Mouse (Mus musculus) limb, embryonic 15.5 days (tissue): ENCODE measurements at regions not wholly inside any gene's neighbourhood (a gene's known extent, or its start where the extent isn't known, plus 50 kb on each side); places are given as distances from the start of the nearest gene placed in this dataset.

ENCODE experiments used
- ATAC-seq: fragments of 200-750 bp; cut with Nextera tagmentation; 2 replicates; pipeline ENCODE4 v1.8.0; 2017; ENCODE audit warnings: low read depth, moderate TSS enrichment; ENCODE audit not compliant: insufficient number of reproducible peaks, low FRiP score, low TSS enrichment
- H3K27ac ChIP-seq: fragments of 300-500 bp; sonication (generic); 2 replicates; pipeline ENCODE4 v1.5.1; 2015; ENCODE audit warnings: moderate library complexity, mild to moderate bottlenecking, inconsistent platforms
- H3K27me3 ChIP-seq: fragments of 300-500 bp; sonication (generic); 2 replicates; pipeline ENCODE4 v1.6.1; 2015; ENCODE audit warnings: inconsistent platforms
- H3K36me3 ChIP-seq: fragments of 300-500 bp; sonication (generic); 2 replicates; pipeline ENCODE4 v1.6.1; 2015; ENCODE audit warnings: inconsistent platforms
- H3K4me1 ChIP-seq: fragments of 300-500 bp; sonication (generic); 2 replicates; pipeline ENCODE4 v1.6.1; 2015; ENCODE audit warnings: inconsistent platforms
- H3K4me2 ChIP-seq: fragments of 300-500 bp; sonication (generic); 2 replicates; pipeline ENCODE4 v1.6.1; 2015; ENCODE audit warnings: mild to moderate bottlenecking, inconsistent platforms
- H3K4me3 ChIP-seq: fragments of 300-500 bp; sonication (generic); 2 replicates; pipeline ENCODE4 v1.5.1; 2015; ENCODE audit warnings: mild to moderate bottlenecking, inconsistent platforms
- H3K9ac ChIP-seq: fragments of 300-500 bp; sonication (generic); 2 replicates; pipeline ENCODE4 v1.6.1; 2015; ENCODE audit warnings: inconsistent platforms
- H3K9me3 ChIP-seq: fragments of 300-500 bp; sonication (generic); 2 replicates; pipeline ENCODE4 v1.6.1; 2016; ENCODE audit warnings: inconsistent platforms
- WGBS: fragments of 180-500 bp; shearing (Covaris S2); methylation state at CpG from one replicate; pipeline ENCODE4 v1.1.7; 2015; 5-methylcytosine and 5-hydroxymethylcytosine counted together

GRCm38 (mm10) chr4:101336811-101337210 is 71.7 kb upstream of the Jak1 start:
- ATAC-seq = no peak
- Histone ChIP-seq H3K9ac (no peak overlapping the region), H3K4me2 (no peak overlapping the region), H3K4me1 (no peaks in the 10 kb centered on the region), H3K4me3 (no peak overlapping the region), H3K27me3 (no peaks in the 10 kb centered on the region), H3K27ac (no peak overlapping the region), H3K9me3 (no peaks in the 10 kb centered on the region), H3K36me3 (no peaks in the 10 kb centered on the region)
- 43% methylated on average over 4 of the region's 4 CpGs for WGBS

GRCm38 (mm10) chr4:101336371-101336770 is 71.3 kb upstream of the Jak1 start:
- ATAC-seq = no peak
- Histone ChIP-seq H3K36me3 (no peaks in the 10 kb centered on the region), H3K4me3 (no peak overlapping the region), H3K27ac (no peak overlapping the region), H3K4me2 (no peak overlapping the region), H3K9me3 (no peaks in the 10 kb centered on the region), H3K27me3 (no peaks in the 10 kb centered on the region), H3K4me1 (no peaks in the 10 kb centered on the region), H3K9ac (no peak overlapping the region)

- H3K9ac ChIP-seq = no peak overlapping the region
- no peaks in the 10 kb centered on the region for H3K27me3 ChIP-seq
- no peak overlapping the region for H3K27ac ChIP-seq
- no peaks in the 10 kb centered on the region for H3K4me1 ChIP-seq
- H3K4me2 ChIP-seq = no peak overlapping the region
- H3K4me3 ChIP-seq = no peak overlapping the region
- H3K9me3 ChIP-seq = no peaks in the 10 kb centered on the region
- no peak for ATAC-seq
- 92% methylated on average over 10 of the region's 10 CpGs for WGBS
- no peaks in the 10 kb centered on the region for H3K36me3 ChIP-seq
Measured at GRCm38 (mm10) chr4:101333868-101334267, 68.8 kb upstream of the Jak1 start.

GRCm38 (mm10) chr4:101333036-101333435 is 68.0 kb upstream of the Jak1 start:
- no peak overlapping the region for H3K4me2 ChIP-seq
- H3K9me3 ChIP-seq = no peaks in the 10 kb centered on the region
- H3K9ac ChIP-seq = no peak overlapping the region
- H3K27me3 ChIP-seq = no peaks in the 10 kb centered on the region
- H3K36me3 ChIP-seq = no peaks in the 10 kb centered on the region
- no peak overlapping the region for H3K4me3 ChIP-seq
- 31% methylated on average over 3 of the region's 3 CpGs for WGBS
- H3K4me1 ChIP-seq = no peaks in the 10 kb centered on the region
- no peak for ATAC-seq
- H3K27ac ChIP-seq = no peak overlapping the region

- Histone ChIP-seq H3K27ac (no peak overlapping the region), H3K4me2 (no peak overlapping the region), H3K27me3 (no peaks in the 10 kb centered on the region), H3K4me3 (no peak overlapping the region), H3K9me3 (no peaks in the 10 kb centered on the region), H3K4me1 (no peaks in the 10 kb centered on the region), H3K36me3 (no peaks in the 10 kb centered on the region), H3K9ac (no peak overlapping the region)
- ATAC-seq = no peak
- WGBS = 81% methylated on average over 4 of the region's 4 CpGs
Measured at GRCm38 (mm10) chr4:101331231-101331630, 66.1 kb upstream of the Jak1 start.

- H3K4me1 ChIP-seq = no peaks in the 10 kb centered on the region
- no peak overlapping the region for H3K4me2 ChIP-seq
- no peak overlapping the region for H3K9ac ChIP-seq
- no peaks in the 10 kb centered on the region for H3K36me3 ChIP-seq
- no peak overlapping the region for H3K4me3 ChIP-seq
- H3K27me3 ChIP-seq = no peaks in the 10 kb centered on the region
- no peak for ATAC-seq
- H3K9me3 ChIP-seq = no peaks in the 10 kb centered on the region
- H3K27ac ChIP-seq = no peak overlapping the region
- WGBS = 79% methylated on average over 7 of the region's 7 CpGs
Measured at GRCm38 (mm10) chr4:101329060-101329459, 64.0 kb upstream of the Jak1 start.

GRCm38 (mm10) chr4:101326067-101326466 is 61.0 kb upstream of the Jak1 start:
- Histone ChIP-seq H3K4me1 (no peaks in the 10 kb centered on the region), H3K27ac (no peak overlapping the region), H3K4me2 (no peak overlapping the region), H3K9ac (no peak overlapping the region), H3K27me3 (no peaks in the 10 kb centered on the region), H3K36me3 (no peaks in the 10 kb centered on the region), H3K9me3 (no peaks in the 10 kb centered on the region), H3K4me3 (no peak overlapping the region)
- 75% methylated on average over 3 of the region's 3 CpGs for WGBS
- no peak for ATAC-seq

GRCm38 (mm10) chr4:101321731-101322130 is 56.6 kb upstream of the Jak1 start:
- Histone ChIP-seq H3K9ac (no peak overlapping the region), H3K27ac (no peak overlapping the region), H3K9me3 (no peaks in the 10 kb centered on the region), H3K4me3 (no peak overlapping the region), H3K4me2 (no peak overlapping the region), H3K27me3 (no peaks in the 10 kb centered on the region), H3K36me3 (no peaks in the 10 kb centered on the region), H3K4me1 (no peaks in the 10 kb centered on the region)
- no peak for ATAC-seq
- WGBS = 68% methylated on average over 2 of the region's 2 CpGs

GRCm38 (mm10) chr4:101320587-101320986 is 55.5 kb upstream of the Jak1 start:
- ATAC-seq = no peak
- Histone ChIP-seq H3K27me3 (no peaks in the 10 kb centered on the region), H3K36me3 (no peaks in the 10 kb centered on the region), H3K27ac (no peak overlapping the region), H3K9ac (no peak overlapping the region), H3K9me3 (no peaks in the 10 kb centered on the region), H3K4me3 (no peak overlapping the region), H3K4me1 (no peaks in the 10 kb centered on the region), H3K4me2 (no peak overlapping the region)
- 69% methylated on average over 2 of the region's 2 CpGs for WGBS

GRCm38 (mm10) chr4:101319681-101320220 is 54.7 kb upstream of the Jak1 start:
- no peak overlapping the region for H3K4me3 ChIP-seq
- WGBS = 76% methylated on average over 4 of the region's 4 CpGs
- ATAC-seq = no peak
- no peaks in the 10 kb centered on the region for H3K27me3 ChIP-seq
- no peaks in the 10 kb centered on the region for H3K9me3 ChIP-seq
- no peaks in the 10 kb centered on the region for H3K36me3 ChIP-seq
- no peak overlapping the region for H3K27ac ChIP-seq
- H3K4me2 ChIP-seq = no peak overlapping the region
- no peak overlapping the region for H3K9ac ChIP-seq
- no peaks in the 10 kb centered on the region for H3K4me1 ChIP-seq

- Histone ChIP-seq H3K9ac (no peak overlapping the region), H3K27ac (no peak overlapping the region), H3K27me3 (no peaks in the 10 kb centered on the region), H3K36me3 (no peaks in the 10 kb centered on the region), H3K9me3 (no peaks in the 10 kb centered on the region), H3K4me3 (no peak overlapping the region), H3K4me1 (no peaks in the 10 kb centered on the region), H3K4me2 (no peak overlapping the region)
- no peak for ATAC-seq
- WGBS = 79% methylated on average over 1 of the region's 1 CpGs
Measured at GRCm38 (mm10) chr4:101318836-101319235, 53.8 kb upstream of the Jak1 start.

GRCm38 (mm10) chr4:101316061-101316460 is 51.0 kb upstream of the Jak1 start:
- 57% methylated on average over 6 of the region's 6 CpGs for WGBS
- Histone ChIP-seq H3K4me3 (no peak overlapping the region), H3K27me3 (0 out of 2 replicates have a peak, but pooled peaks cover 8% of the 10 kb centered on the region), H3K4me2 (no peak overlapping the region), H3K9me3 (no peaks in the 10 kb centered on the region), H3K36me3 (no peaks in the 10 kb centered on the region), H3K4me1 (no peaks in the 10 kb centered on the region), H3K9ac (no peak overlapping the region), H3K27ac (no peak overlapping the region)
- ATAC-seq = no peak
